Mouse (Mus musculus) retina, postnatal 7 days (tissue): ENCODE measurements at regions not wholly inside any gene's neighbourhood (a gene's known extent, or its start where the extent isn't known, plus 50 kb on each side); places are given as distances from the start of the nearest gene placed in this dataset.

Experiments used
- DNase-seq: peaks from one replicate; pipeline ENCODE4 v3.0.0-alpha.2; 2012; ENCODE audit warnings: low read depth, low spot score

DNA sequence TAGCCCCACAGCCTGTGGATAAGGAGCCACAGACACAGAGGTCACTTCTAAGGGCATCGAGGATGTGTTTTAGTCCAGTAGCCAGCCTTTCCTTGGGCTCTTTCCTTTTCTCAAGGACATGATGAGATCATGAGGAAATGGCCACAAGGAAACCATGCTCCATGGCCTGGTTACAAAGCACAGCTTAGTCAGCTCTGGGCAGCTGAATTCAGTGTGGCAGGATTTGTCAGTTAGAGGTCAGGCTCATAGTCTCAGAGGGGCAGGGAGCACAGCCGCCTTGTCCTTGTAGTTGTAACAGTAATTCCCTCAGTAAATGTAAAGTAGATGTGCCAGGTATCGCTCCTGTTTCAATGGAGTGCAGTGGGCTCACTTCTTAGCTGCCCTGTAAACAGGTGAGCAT, 111.7 kb upstream of the Vangl1 start:
- DNase-seq, result no peak

DNA sequence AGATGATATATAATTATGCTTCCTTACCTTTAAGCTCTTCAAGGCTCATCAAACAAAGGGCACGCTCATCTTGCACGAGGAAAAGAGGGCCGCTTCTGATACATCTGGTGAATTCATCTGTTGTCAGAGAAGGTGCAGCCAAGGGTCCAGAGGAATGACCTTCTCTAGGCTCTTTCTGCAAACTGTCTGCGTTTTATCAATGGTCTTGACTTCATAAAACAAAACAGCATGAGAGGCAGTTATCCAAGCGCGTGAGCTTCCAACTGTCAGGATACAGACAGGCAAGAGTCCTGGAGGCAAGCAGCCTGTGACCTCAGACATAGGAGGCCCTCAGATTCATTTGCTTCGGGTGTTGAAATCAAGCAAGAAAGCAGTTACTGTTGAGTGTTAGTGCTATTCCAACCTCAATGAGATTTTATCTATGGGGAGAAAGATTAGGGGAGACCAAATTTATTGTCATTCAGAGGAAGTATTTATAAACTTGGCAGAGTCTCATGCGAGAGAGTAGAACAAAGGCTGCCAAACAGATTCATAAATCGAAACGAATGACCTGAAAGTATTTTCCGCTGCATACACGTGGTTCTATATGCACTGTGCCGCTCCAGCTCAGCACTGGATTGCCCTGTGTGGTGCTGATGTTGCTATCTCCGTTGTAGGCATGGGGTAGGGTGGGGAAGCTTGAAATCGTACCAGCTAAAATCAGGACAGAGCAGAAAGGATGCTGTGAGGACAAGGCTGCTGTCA, 107.2 kb upstream of the Vangl1 start:
- DNase-seq, result no peak

DNA sequence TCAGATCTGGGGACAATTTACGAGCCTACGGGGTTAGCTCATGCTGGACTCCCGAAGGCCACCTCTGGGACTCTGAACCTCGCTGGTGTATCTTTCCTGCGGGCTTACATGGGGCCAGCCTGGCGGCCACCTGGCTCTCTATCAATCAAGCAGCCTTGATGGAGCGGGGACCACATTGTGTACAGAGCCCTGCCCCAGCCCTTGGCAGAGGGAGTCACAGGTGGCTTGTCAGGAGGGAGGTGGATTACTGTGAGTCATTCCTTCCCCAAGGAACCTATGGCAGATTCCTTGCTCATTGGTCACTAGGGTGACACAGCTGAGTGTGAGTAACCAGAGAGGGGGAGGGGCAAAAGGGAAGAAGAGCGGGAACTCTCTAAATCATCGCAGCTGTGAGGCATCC, 105.8 kb upstream of the Vangl1 start:
- no peak for DNase-seq

DNA sequence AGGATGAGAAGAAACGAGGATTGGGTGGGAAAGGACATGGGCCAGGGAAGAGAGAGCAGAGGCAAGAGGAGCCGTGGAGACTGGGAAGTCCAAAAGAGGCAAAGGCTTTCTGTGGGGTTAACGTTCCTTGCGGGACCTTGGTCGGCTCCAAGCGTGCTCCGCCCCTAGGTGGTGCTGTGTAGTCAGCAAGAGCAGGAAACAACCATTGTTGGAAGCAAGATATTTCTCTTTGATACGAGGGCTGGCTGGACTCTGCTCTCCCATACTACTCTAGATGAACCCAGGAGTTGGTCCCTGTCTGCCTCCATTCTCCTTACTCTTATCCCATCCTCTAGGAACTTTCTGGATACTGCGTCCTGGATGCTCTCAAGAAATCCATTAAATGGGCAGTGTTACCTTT, 105.3 kb upstream of the Vangl1 start:
- peak; percentile 14 for DNase-seq

DNA sequence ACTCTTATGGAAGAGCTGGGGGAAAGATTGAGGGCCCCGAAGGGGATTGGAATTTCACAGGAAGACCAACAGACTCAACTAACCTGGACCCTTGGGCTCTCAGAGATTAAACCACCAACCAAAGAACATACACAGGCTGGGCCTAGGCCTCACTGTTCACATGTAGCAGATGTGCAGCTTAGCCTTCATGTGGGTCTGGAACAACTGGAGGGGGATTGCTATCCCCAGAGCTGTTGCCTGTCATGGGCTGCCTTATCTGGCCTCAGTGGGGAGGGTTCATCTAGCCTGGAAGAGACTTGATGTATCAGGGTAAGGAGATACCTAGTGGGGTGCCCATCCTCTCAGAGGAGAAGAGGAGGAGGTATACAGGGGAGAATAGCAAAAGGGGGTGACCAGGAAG, 103.2 kb upstream of the Vangl1 start:
- no peak for DNase-seq

DNA sequence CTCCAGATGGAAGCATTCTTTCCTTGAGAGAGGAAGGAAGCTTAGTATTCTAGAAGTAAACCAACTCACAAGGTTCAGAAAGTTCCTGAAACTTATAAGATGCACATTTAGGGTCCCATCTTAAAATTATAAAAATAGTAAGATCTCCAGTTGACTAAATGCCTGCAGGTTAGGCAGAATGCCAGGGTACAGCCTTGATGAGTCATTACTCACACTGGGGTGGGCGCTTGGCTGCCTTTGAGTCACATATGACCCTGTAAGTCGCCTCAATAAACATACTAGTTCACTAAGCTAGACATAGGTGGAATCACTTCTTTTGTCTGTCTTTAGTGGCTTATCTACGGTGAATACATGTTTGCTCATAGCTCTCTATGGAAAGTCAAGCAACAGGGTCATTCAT, 87.9 kb upstream of the Vangl1 start:
- no peak for DNase-seq

DNA sequence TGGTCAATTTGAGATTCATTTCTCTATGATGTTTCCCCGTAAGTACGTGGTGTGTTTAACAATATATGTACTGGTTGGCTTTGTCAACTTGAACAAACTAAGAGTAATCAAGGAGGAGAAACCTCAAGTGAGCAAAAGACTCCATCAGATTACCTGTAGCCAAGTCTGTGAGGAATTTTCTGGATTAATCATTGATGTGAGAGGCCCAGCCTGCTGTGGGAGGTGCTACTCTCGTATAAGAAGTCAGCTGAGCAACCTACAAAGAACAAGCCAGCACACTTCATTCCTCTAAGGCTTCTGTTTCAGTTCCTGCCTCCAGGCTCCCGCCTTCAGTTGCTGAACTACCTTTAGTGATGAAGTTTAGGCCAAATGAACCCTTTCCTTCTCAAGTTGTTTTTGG, 77.5 kb upstream of the Vangl1 start:
- no peak for DNase-seq

DNA sequence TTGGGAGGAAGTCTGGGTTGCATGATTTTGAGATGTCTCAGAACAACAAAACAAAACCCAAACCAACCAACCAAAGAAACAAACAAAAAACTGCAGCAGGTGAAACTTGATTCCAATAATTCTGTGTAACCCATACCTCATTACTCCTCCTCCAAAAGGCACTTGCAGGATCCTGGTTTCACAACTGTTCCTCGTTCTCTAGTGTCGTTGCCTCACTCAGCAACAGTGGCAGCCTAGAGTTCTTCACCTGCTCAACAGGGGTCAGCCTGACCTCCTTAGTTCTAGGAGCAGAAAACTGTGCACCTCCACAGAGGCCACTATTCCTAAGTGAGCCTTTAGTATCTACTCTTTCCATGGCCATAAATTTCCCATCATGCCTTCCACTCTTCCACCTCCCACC, 72.3 kb upstream of the Vangl1 start:
- DNase-seq, result no peak

DNA sequence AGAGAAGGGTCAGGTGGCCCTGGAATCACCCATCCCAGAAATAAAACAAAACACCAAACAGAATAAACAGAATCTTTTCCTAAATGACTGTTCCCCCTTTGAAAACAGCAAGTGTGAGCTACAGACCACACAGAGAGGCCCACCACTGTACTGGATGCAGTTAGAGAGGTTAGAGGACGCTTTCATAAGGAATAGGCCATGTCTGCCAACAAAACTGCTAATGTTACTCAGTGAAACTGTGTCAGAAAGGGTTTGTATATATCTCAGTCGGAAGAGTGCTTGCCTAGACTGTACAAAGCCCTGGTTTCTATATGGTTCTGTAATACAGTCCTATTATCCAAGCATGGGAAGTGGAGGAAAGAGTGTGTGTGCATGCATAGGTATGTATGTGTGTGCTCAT, 71.8 kb upstream of the Vangl1 start:
- DNase-seq, result no peak

DNA sequence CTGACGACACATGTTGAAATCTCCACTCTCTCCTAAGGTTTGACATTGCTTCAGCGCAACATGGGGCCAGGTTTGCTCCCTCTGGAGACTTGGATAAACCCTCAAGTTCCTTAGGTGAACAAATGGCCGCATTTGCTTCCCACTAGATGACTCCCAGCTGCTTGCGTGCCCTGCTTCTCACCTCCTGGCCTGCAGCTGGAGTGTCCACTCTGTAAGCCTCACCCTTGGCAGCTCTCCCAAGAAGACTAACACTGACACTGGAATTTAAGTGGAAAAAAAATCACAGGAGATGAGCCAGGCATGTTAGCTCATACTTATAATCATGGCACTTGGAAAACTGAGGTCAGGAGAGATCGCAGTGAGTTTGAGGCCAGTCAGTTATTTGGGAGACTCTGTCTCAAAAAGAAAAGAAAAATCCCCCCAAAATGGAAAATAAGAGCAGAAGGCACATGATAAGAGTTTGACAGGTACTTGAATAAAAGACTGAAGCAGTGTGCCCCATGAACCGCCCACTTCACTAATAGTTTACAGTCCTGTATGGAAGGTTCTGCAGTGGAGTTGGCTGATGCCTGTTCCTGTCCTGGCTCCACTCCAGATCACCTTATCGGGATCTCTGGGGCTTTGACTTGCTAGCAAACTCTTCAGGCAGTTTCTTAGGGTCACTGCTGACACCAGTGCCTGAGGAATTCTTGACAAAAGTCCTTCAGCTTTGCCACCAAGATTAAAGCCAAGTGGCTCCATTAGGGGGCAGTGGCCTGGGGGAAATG, 70.9 kb upstream of the Vangl1 start:
- no peak for DNase-seq

DNA sequence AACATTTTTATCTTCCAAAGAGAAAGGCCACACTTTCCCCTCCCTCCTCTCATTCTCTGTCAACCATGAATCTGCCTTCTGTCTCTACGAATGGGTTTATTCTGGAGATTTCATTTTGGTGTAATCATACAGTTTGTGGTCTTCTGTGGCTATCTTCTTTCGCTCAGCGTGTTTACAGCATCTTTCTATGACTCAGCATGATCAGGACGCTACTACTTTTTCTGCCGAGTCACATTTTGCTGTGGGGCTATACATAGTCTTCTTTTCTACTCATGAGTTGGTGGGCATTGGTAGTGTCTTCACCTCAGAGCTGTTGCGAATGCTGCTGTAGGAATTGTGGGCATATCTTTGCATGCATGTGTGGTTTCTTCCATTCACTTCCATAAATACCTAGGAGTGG, 66.3 kb upstream of the Vangl1 start:
- no peak for DNase-seq

DNA sequence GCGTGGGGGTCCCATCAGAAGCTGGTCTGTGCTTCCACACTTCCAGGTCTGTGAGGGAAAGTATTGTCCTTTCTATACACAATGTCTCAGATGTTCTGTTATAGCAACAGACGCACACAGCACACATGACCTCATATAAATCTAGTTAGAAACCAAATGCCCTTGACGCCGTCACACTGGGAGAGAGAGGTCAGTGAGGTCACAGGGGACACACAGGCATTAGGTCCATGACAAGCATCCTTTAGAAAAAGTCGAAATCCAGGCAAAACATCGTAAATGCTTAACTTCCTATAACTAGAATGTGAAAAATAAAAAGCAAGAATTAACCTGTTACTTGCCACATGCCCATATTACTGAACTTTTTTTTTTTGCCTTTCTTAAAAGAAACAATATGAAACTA, 65.8 kb upstream of the Vangl1 start:
- no peak for DNase-seq

DNA sequence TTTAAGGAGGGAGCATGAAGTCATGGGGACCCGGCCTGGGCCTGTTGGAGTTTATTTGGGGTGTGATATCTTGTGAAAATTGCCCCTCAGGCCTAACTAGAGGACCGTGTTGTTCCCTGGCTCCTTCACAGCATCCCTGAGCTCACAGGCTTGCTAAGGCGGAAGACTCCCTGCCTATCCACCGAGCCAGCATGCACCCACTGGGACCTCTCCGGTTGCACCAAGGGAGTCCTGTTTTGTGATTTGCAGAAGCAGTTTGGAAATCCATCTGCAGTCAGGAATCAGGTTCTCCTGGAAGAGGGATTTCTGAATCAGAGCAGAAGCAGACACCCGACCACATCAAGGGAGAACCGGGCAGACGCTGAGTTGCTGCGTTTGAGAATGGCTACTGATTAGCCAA, 61.6 kb upstream of the Vangl1 start:
- DNase-seq, result no peak

DNA sequence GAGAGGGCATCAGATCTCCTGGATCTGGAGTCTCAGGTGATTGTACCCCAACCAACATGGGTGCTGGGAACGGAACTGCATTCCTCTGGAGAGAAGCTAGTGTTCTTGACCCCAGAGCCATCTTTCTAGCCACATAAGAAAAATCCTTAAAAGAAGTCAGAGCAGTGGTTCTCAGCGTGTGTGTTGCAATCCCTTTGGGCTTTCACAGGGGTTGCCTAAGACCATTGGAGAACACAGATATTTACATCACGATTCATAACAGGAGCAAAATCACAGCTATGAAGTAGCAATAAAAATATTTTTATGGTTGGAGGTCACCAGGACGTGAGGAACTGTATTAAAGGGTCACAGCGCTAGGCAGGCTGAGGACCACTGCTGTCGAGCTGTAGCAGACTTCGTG, 60.7 kb upstream of the Vangl1 start:
- DNase-seq, result no peak

DNA sequence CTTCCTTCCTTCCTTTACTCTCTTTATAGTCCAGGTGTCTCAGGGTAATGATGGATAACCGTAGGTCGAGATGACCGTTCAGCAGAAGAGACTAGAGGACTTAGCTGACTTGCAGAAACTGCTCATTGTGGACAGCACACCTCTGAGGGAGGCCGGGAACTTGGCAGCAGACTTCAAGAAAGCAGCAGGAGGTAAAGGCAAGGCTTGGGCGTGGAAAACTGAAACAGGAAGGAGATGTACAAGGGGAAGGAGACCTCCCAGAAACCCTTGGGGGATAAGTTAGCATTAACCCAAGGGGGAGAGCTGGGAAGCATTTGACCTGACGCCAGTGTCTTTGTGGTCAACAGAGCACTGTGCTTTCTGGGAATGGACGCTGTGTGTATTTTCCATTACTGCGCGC, 58.8 kb upstream of the Vangl1 start:
- DNase-seq, result no peak

DNA sequence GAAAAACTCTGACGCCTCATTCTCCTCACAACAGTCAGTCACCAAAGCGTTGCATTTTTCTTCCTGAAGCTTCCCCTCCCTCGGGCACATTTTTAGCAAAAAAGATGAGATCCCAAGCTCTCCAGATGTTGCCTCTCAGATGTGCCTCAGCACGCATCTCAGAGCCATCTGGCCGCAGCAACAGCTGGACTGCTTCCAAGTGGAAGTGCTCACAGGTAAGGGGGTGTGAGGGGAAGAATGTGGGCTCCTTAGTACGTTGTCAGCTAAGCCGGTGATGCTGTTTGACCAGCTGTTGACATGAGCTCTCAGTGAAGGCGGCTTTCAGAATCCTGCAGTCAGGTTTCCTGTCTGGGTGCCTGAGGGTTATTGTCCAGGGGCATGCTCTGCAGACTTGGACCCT, 58.2 kb upstream of the Vangl1 start:
- DNase-seq, result no peak

DNA sequence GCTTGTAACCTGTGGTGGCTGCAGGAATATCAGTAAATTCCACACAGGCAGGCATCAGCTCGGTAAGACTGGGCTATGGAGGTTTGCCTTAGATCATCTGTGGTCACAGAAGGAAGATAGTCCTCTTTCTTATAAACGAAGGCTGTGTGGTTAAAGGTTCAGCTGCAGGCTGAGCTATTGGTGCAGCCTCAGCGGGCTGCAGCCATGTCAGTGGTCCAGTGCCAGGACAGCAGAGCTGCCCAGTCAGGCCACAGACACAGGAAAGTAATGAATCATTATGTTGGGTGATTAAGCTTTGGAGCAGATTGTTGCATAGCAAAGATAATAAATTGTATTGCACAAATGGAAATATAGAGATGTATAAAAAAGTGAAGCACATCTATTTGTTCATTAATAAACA, 57.0 kb upstream of the Vangl1 start:
- no peak for DNase-seq
